Mouse (Mus musculus) liver, adult 2 months (tissue): ENCODE results near the gene Odaph.

Experiments
- CTCF ChIP-seq: fragments of 200-500 bp; IDR thresholded peaks from 2 replicates; pipeline ENCODE4 v1.5.1; 2011; ENCODE audit warnings: low read depth, low read length, control low read depth
- POLR2A ChIP-seq: fragments of 200-500 bp; IDR thresholded peaks from 2 replicates; pipeline ENCODE4 v1.6.1; 2011; ENCODE audit warnings: low read length, control low read depth; ENCODE audit not compliant: insufficient read depth; ENCODE audit errors: extremely low read depth

DNA sequence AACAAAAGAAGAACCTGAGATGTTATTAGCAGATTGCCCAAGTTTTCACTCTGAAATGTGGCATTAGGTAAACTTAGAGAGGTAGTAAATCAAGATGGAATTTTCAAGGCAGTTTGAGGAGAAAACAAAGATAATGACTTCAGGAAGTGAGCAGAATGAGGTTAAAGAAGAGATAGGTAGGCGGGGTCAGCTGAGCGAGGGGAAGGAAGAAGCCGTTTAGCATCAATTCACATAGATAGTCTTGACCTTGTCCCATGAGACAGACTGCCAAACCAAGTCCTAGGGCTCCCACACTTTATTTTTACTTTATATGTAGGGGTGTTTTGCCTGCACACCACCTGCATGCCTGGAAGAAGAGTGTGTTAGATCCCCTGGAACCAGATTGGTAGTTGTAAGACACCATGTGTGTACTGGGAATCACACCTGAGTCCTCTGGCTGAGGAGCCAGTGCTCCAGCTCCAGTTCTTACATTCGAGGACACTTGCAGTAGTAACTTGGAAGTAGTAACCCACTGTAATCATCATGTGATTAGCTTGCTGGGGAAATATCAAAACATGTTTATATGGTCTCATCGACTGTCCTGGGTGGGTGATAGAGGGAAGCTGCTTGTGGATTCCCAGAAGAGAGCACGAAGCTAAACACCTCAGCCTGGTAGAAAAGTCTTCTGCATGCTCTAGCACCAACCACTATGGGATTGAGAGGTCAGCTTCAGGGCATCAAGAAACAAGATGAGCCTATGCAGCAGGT, 4.1 kb downstream of the Odaph start:
- no peak for TF ChIP-seq CTCF
- TF ChIP-seq POLR2A, result no peak
